In genomic region chr2:142769647-142770121, GRCm38 (mm10) we compare ENCODE assay signal across 9 mouse cellular contexts.
DNase-seq lines count a peak whose midpoint lies in the region; ATAC-seq and TF ChIP-seq lines count a peak whose summit lies in the region.
"Had no signal": no experiment of that assay in that cellular context is flagged by ENCODE, and none has a peak within 500 bp of the region (broad histone marks: within the 10 kb centered on the region; RNA-seq: fewer than 3 reads in every experiment).

No protein-coding gene starts in this region.

- H3K4me1 ChIP-seq in hindbrain, embryonic 13.5 days (replicated peaks): peaks cover 10% of the 10 kb centered on the region
- H3K4me1 ChIP-seq in midbrain, embryonic 15.5 days: peaks cover 9% of the 10 kb centered on the region; the same call in 1 of the 2 replicates

- 52% methylated on average over 11 of the region's 11 CpGs for WGBS in hindbrain, embryonic 13.5 days
- WGBS in midbrain, embryonic 15.5 days: 39% methylated on average over 11 of the region's 11 CpGs

- TF ChIP-seq CTCF in left cerebral cortex, adult 2 months (IDR thresholded peaks at IDR 0.05): no peak; the same call in none of the 2 replicates

- peak overlapping the region; percentile 27 for H3K4me2 ChIP-seq in hindbrain, embryonic 13.5 days
- peak overlapping the region; percentile 17; the same call in 1 of the 2 replicates for H3K4me2 ChIP-seq in midbrain, embryonic 15.5 days

- ATAC-seq in hindbrain, embryonic 13.5 days (ENCODE audit: low FRiP score): 0 out of 2 replicates have a peak, but pooled peaks have one; percentile 57
- ATAC-seq in midbrain, embryonic 15.5 days (replicated peaks): peak; percentile 74

- peak overlapping the region; percentile 17; the same call in 1 of the 2 replicates for H3K4me3 ChIP-seq in left cerebral cortex, adult 2 months
- no peak overlapping the region for H3K4me3 ChIP-seq in hindbrain, embryonic 13.5 days
- H3K4me3 ChIP-seq in midbrain, embryonic 15.5 days: no peak overlapping the region

- intact Hi-C loops in left cerebral cortex, adult 2 months (cut with DNase I): no loop called here

- no peaks in the 10 kb centered on the region for H3K36me3 ChIP-seq in hindbrain, embryonic 13.5 days
- no peaks in the 10 kb centered on the region for H3K36me3 ChIP-seq in midbrain, embryonic 15.5 days (replicated peaks)

- DNase-seq in left cerebral cortex, adult 2 months (ENCODE audit: extremely low spot score in 1 of 2, low spot score in 2 of 2): peak in 1 of 2 experiments; percentile 20
- no peak for DNase-seq in left cerebral cortex, adult 11 months (ENCODE audit: low spot score)
- peak; percentile 42 for DNase-seq in telencephalon, adult 2 months (ENCODE audit: low read depth, low spot score)
- no peak for DNase-seq in layer of hippocampus, postnatal 36 days
- no peak for DNase-seq in ovary, adult 18-20 months (ENCODE audit: low spot score)
- DNase-seq: gastrocnemius, postnatal 14 days; kidney, postnatal 25 days had no signal

- H3K9ac ChIP-seq in hindbrain, embryonic 13.5 days: no peak overlapping the region
- no peak overlapping the region for H3K9ac ChIP-seq in midbrain, embryonic 15.5 days

- H3K27ac ChIP-seq in left cerebral cortex, adult 2 months: peak overlapping the region; percentile 64
- H3K27ac ChIP-seq in hindbrain, embryonic 13.5 days: peak overlapping the region; percentile 60
- no peak overlapping the region; the same call in 1 of the 2 replicates for H3K27ac ChIP-seq in midbrain, embryonic 15.5 days

- no peaks in the 10 kb centered on the region for H3K27me3 ChIP-seq in hindbrain, embryonic 13.5 days
- no peaks in the 10 kb centered on the region for H3K27me3 ChIP-seq in midbrain, embryonic 15.5 days (replicated peaks)

- H3K9me3 ChIP-seq in hindbrain, embryonic 13.5 days: no peaks in the 10 kb centered on the region
- H3K9me3 ChIP-seq in midbrain, embryonic 15.5 days: no peaks in the 10 kb centered on the region
